Mouse (Mus musculus) bone marrow macrophage, adult 2 months (primary cell): ENCODE results near the gene Actn1.
A peak's percentile ranks its signal among the peaks of the same experiment; 100 is the strongest.

ENCODE experiments used
- CTCF ChIP-seq: IDR thresholded peaks from 2 replicates; pipeline ENCODE4 v1.5.1; 2012; ENCODE audit warnings: low read depth, mild to moderate bottlenecking, low read length, moderate library complexity
- POLR2A ChIP-seq: IDR thresholded peaks from 2 replicates; pipeline ENCODE4 v1.6.1; 2012; ENCODE audit warnings: mild to moderate bottlenecking, low read depth, low read length, borderline replicate concordance

DNA sequence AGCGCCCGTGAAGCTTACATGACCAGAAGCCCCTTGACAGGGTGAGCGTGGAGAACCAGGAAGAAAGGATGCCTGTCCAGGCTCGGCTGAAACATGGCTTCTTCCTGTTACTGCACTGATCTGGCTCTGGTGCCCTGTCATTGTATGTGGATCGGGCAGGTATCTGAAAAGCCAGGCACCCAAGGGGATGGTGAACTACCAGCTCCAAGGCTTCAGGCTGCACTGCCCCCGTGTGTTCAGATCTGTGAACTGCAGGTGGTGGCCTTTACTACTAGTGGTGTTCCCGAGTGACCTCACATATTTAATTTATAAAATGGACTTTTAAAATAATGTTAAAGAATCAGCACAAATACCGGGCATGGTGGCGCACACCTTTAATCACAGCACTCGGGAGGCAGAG lies 62.8 kb downstream of the Actn1 start:
- TF ChIP-seq POLR2A (no peak), CTCF (peak; percentile 39; the same call in 1 of the 2 replicates)
